Mouse (Mus musculus): Measurements from ENCODE around the gene Dner. TPM values are rescaled to one million over a fixed set of nuclear protein-coding genes. Genes with fewer than 3 reads are reported as not detected.

Gene Dner
- total and polyA plus RNA-seq, 3 experiments: 0.16 TPM; not detected in 2

GRCm38 (mm10) chr1:84722841-84723240, 26.8 kb upstream of the Dner start:
- Histone ChIP-seq H3K9me3 (replicated peaks) (no peaks in the 10 kb centered on the region), H3K27me3 (ENCODE audit: insufficient read depth, low read length) (no peaks in the 10 kb centered on the region), H3K4me1 (ENCODE audit: insufficient read depth, low read depth, low read length) (0 out of 2 replicates have a peak, but pooled peaks cover 4% of the 10 kb centered on the region), H3K4me3 (ENCODE audit: low read depth, low read length) (no peak overlapping the region), H3K36me3 (replicated peaks) (peaks cover 57% of the 10 kb centered on the region)
- ATAC-seq (ENCODE audit: extremely low read depth, insufficient number of reproducible peaks, low FRiP score, poor library complexity, severe bottlenecking) (no peak), DNase-seq (ENCODE audit: low spot score) (no peak)
- TF ChIP-seq POLR2AphosphoS5 (IDR thresholded peaks at IDR 0.05; ENCODE audit: insufficient replicate concordance, low read depth, low read length): no peak
- TF ChIP-seq GATA2 (IDR thresholded peaks at IDR 0.05; ENCODE audit: borderline replicate concordance, low read depth, low read length): no peak
- TF ChIP-seq CTCF (IDR thresholded peaks at IDR 0.05; ENCODE audit: low read depth, low read length): no peak
- TF ChIP-seq GATA1 (IDR thresholded peaks at IDR 0.05; ENCODE audit: borderline replicate concordance, low read length): no peak
- no peak for TF ChIP-seq TAL1 (conservative IDR thresholded peaks at IDR 0.05; ENCODE audit: low read depth, low read length)

- Histone ChIP-seq H3K27me3 (ENCODE audit: insufficient read depth, low read length) (no peaks in the 10 kb centered on the region), H3K9me3 (replicated peaks) (no peaks in the 10 kb centered on the region), H3K4me3 (ENCODE audit: low read depth, low read length) (no peak overlapping the region), H3K4me1 (ENCODE audit: insufficient read depth, low read depth, low read length) (0 out of 2 replicates have a peak, but pooled peaks cover 4% of the 10 kb centered on the region), H3K36me3 (replicated peaks) (peaks cover 52% of the 10 kb centered on the region)
- DNase-seq (ENCODE audit: low spot score) (no peak), ATAC-seq (ENCODE audit: extremely low read depth, insufficient number of reproducible peaks, low FRiP score, poor library complexity, severe bottlenecking) (no peak)
- no peak for TF ChIP-seq POLR2AphosphoS5 (IDR thresholded peaks at IDR 0.05; ENCODE audit: insufficient replicate concordance, low read depth, low read length)
- TF ChIP-seq GATA1 (IDR thresholded peaks at IDR 0.05; ENCODE audit: borderline replicate concordance, low read length): no peak
- TF ChIP-seq TAL1 (conservative IDR thresholded peaks at IDR 0.05; ENCODE audit: low read depth, low read length): no peak
- no peak for TF ChIP-seq GATA2 (IDR thresholded peaks at IDR 0.05; ENCODE audit: borderline replicate concordance, low read depth, low read length)
- no peak for TF ChIP-seq CTCF (IDR thresholded peaks at IDR 0.05; ENCODE audit: low read depth, low read length)
Measured at GRCm38 (mm10) chr1:84722371-84722770, 26.4 kb upstream of the Dner start.

GRCm38 (mm10) chr1:84721942-84722341, 25.9 kb upstream of the Dner start:
- Histone ChIP-seq H3K9me3 (replicated peaks) (no peaks in the 10 kb centered on the region), H3K36me3 (replicated peaks) (peaks cover 48% of the 10 kb centered on the region), H3K4me3 (ENCODE audit: low read depth, low read length) (no peak overlapping the region), H3K27me3 (ENCODE audit: insufficient read depth, low read length) (no peaks in the 10 kb centered on the region), H3K4me1 (ENCODE audit: insufficient read depth, low read depth, low read length) (0 out of 2 replicates have a peak, but pooled peaks cover 4% of the 10 kb centered on the region)
- ATAC-seq (ENCODE audit: extremely low read depth, insufficient number of reproducible peaks, low FRiP score, poor library complexity, severe bottlenecking) (no peak), DNase-seq (ENCODE audit: low spot score) (no peak)
- TF ChIP-seq GATA1 (IDR thresholded peaks at IDR 0.05; ENCODE audit: borderline replicate concordance, low read length) (no peak), CTCF (IDR thresholded peaks at IDR 0.05; ENCODE audit: low read depth, low read length) (no peak), POLR2AphosphoS5 (IDR thresholded peaks at IDR 0.05; ENCODE audit: insufficient replicate concordance, low read depth, low read length) (no peak)

GRCm38 (mm10) chr1:84709810-84710785, 14.1 kb upstream of the Dner start:
- no peaks in the 10 kb centered on the region for H3K9me3 ChIP-seq (replicated peaks)
- 0 out of 2 replicates have a peak, but pooled peaks cover 2% of the 10 kb centered on the region for H3K27me3 ChIP-seq (ENCODE audit: insufficient read depth, low read length)
- no peaks in the 10 kb centered on the region for H3K4me1 ChIP-seq (ENCODE audit: insufficient read depth, low read depth, low read length)
- H3K4me3 ChIP-seq (ENCODE audit: low read depth, low read length): no peak overlapping the region
- ATAC-seq (ENCODE audit: extremely low read depth, insufficient number of reproducible peaks, low FRiP score, poor library complexity, severe bottlenecking): no peak
- no peak for DNase-seq (ENCODE audit: low spot score)
- no peaks in the 10 kb centered on the region for H3K36me3 ChIP-seq (replicated peaks)
- TF ChIP-seq GATA2 (IDR thresholded peaks at IDR 0.05; ENCODE audit: borderline replicate concordance, low read depth, low read length): no peak
- TF ChIP-seq POLR2AphosphoS5 (IDR thresholded peaks at IDR 0.05; ENCODE audit: insufficient replicate concordance, low read depth, low read length): no peak
- no peak for TF ChIP-seq CTCF (IDR thresholded peaks at IDR 0.05; ENCODE audit: low read depth, low read length)
- no peak for TF ChIP-seq GATA1 (IDR thresholded peaks at IDR 0.05; ENCODE audit: borderline replicate concordance, low read length)
- no peak for TF ChIP-seq TAL1 (conservative IDR thresholded peaks at IDR 0.05; ENCODE audit: low read depth, low read length)

GRCm38 (mm10) chr1:84709406-84709805, 13.4 kb upstream of the Dner start:
- Histone ChIP-seq H3K36me3 (replicated peaks) (no peaks in the 10 kb centered on the region), H3K4me3 (ENCODE audit: low read depth, low read length) (no peak overlapping the region), H3K27me3 (ENCODE audit: insufficient read depth, low read length) (0 out of 2 replicates have a peak, but pooled peaks cover 2% of the 10 kb centered on the region), H3K9me3 (replicated peaks) (no peaks in the 10 kb centered on the region), H3K4me1 (ENCODE audit: insufficient read depth, low read depth, low read length) (no peaks in the 10 kb centered on the region)
- DNase-seq (ENCODE audit: low spot score): no peak
- no peak for TF ChIP-seq GATA1 (IDR thresholded peaks at IDR 0.05; ENCODE audit: borderline replicate concordance, low read length)
- TF ChIP-seq CTCF (IDR thresholded peaks at IDR 0.05; ENCODE audit: low read depth, low read length): no peak
- no peak for TF ChIP-seq TAL1 (conservative IDR thresholded peaks at IDR 0.05; ENCODE audit: low read depth, low read length)
- no peak for TF ChIP-seq GATA2 (IDR thresholded peaks at IDR 0.05; ENCODE audit: borderline replicate concordance, low read depth, low read length)
- no peak for TF ChIP-seq POLR2AphosphoS5 (IDR thresholded peaks at IDR 0.05; ENCODE audit: insufficient replicate concordance, low read depth, low read length)
- ATAC-seq (ENCODE audit: extremely low read depth, insufficient number of reproducible peaks, low FRiP score, poor library complexity, severe bottlenecking): no peak

GRCm38 (mm10) chr1:84700254-84700653, 4.2 kb upstream of the Dner start:
- H3K27me3 ChIP-seq (ENCODE audit: insufficient read depth, low read length): no peaks in the 10 kb centered on the region
- DNase-seq (ENCODE audit: low spot score) (no peak), ATAC-seq (ENCODE audit: extremely low read depth, insufficient number of reproducible peaks, low FRiP score, poor library complexity, severe bottlenecking) (no peak)
- H3K4me1 ChIP-seq (ENCODE audit: insufficient read depth, low read depth, low read length): no peaks in the 10 kb centered on the region
- H3K9me3 ChIP-seq (replicated peaks): peaks cover 13% of the 10 kb centered on the region
- no peak overlapping the region for H3K4me3 ChIP-seq (ENCODE audit: low read depth, low read length)
- TF ChIP-seq TAL1 (conservative IDR thresholded peaks at IDR 0.05; ENCODE audit: low read depth, low read length) (no peak), GATA2 (IDR thresholded peaks at IDR 0.05; ENCODE audit: borderline replicate concordance, low read depth, low read length) (no peak), GATA1 (IDR thresholded peaks at IDR 0.05; ENCODE audit: borderline replicate concordance, low read length) (no peak), POLR2AphosphoS5 (IDR thresholded peaks at IDR 0.05; ENCODE audit: insufficient replicate concordance, low read depth, low read length) (no peak), CTCF (IDR thresholded peaks at IDR 0.05; ENCODE audit: low read depth, low read length) (no peak)
- H3K36me3 ChIP-seq (replicated peaks): no peaks in the 10 kb centered on the region

Measured in G1E (cell line).